Mouse (Mus musculus) MEL (cell line): ENCODE measurements at regions not wholly inside any gene's neighbourhood (a gene's known extent, or its start where the extent isn't known, plus 50 kb on each side); places are given as distances from the start of the nearest gene placed in this dataset.

Experiments
- CTCF ChIP-seq, 3 experiments: IDR thresholded peaks in 2 of 3; conservative IDR thresholded peaks in 1 of 3; 2 replicates each; pipeline ENCODE4 v1.5.1; 2011 to 2012; ENCODE audit warnings: low read length in 3 of 3, low read depth in 2 of 3, mild to moderate bottlenecking in 2 of 3, improper control_type of control experiment in 1 of 3, inconsistent platforms in 1 of 3, mixed read lengths in 1 of 3, moderate library complexity in 1 of 3; ENCODE audit not compliant: control insufficient read depth in 1 of 3, insufficient read depth in 1 of 3, poor library complexity in 1 of 3, severe bottlenecking in 1 of 3
- POLR2A ChIP-seq, 2 experiments: IDR thresholded peaks; 2 replicates each; pipeline ENCODE4 v1.6.1; 2011 to 2012; ENCODE audit warnings: low read length in 2 of 2, mild to moderate bottlenecking in 2 of 2, control low read depth in 1 of 2, improper control_type of control experiment in 1 of 2, low read depth in 1 of 2, moderate library complexity in 1 of 2; ENCODE audit not compliant: control insufficient read depth in 1 of 2, insufficient read depth in 1 of 2, poor library complexity in 1 of 2
- ZC3H11A ChIP-seq: IDR thresholded peaks from 2 replicates; pipeline ENCODE4 v1.6.1; 2012; ENCODE audit warnings: low read depth, mild to moderate bottlenecking, inconsistent platforms, low read length, improper control_type of control experiment

DNA sequence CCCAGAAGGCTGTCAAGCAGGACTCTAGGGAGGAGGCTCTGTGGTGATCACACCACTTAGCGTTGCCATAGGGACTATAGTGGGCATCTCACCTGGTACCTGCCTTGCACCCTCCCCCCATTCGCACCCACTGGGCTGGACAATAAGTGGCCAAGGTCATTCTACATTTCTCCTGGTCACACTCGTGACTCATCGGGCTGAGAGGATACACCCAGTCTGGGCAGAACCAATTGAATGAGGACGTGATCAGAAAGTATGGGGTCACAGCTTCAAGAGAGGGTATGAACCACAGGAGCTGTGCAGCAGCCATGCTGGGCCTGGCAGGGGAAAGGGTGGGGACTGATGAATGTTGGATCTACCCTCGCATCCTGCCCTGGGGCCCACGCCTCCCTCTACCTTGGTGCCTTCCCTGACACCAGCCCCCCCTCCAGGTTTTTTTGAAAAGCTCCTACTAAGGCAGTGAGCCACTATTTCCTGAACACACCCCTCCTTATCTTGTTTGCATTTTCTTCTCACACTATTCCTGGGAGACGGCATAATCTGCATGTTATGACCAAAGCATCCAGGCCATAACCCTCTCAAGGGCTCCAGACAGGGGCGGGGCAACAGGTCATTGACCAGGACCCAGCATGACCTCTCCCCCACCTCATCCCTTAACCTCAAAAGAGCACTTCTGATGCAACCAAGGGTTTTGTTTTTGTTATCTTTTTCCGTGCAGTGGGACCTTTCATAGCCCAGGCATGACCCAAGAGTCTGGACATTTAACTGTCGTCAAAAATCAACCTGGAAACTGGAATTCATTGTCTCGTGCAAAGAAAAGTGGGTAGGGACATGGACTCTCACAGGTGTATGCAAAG, 89.4 kb upstream of the Armc2 start:
- TF ChIP-seq CTCF (IDR thresholded peaks at IDR 0.05 in 2 of 3, conservative IDR thresholded peaks at IDR 0.05 in 1 of 3; ENCODE audit: control insufficient read depth in 1 of 3, insufficient read depth in 1 of 3, low read depth in 2 of 3, low read length in 3 of 3, poor library complexity in 1 of 3, severe bottlenecking in 1 of 3), result no peak
- no peak for TF ChIP-seq POLR2A (IDR thresholded peaks at IDR 0.05; ENCODE audit: control insufficient read depth in 1 of 2, insufficient read depth in 1 of 2, low read depth in 1 of 2, low read length in 2 of 2, poor library complexity in 1 of 2)
- TF ChIP-seq ZC3H11A, result no peak
